Mouse (Mus musculus): ENCODE measurements around the gene Cdc25b.
A peak's percentile ranks its signal among the peaks of the same experiment; 100 is the strongest.

Gene Cdc25b

GRCm38 (mm10) chr2:131186771-131187601, at the start of gene Cdc25b, which contains the start of gene Spef1:
Cdc25b (plus strand) TSS chr2:131186949.
Spef1 (minus strand) TSS chr2:131187282.
- DNase-seq (ENCODE audit: low read depth, low spot score), result peak; percentile 84

DNA sequence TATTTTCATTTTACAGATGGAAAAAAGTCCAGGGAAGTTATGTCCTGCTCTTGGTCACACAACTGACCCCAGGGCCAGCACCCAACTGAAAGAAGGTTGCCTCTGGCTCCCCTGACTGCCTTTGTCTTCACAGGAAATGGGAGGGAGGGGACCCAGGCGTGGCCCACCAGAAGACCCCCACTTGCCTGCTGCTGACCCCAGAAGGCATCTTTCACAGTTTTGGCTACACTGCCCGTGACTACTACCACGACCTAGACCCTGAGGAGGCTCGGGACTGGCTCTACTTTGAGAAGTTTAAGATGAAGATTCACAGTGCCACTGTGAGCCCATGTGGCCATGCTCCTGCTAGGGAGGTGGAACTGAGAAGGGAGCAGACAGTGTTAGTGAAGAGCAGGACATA, 48.5 kb upstream of the Cdc25b start:
- no peak for DNase-seq (ENCODE audit: low read depth, low spot score)

- DNase-seq (ENCODE audit: low read depth, low spot score), result no peak
These were observed 48.0 kb upstream of the Cdc25b start for GRCm38 (mm10) chr2:131138760-131139159.

DNA sequence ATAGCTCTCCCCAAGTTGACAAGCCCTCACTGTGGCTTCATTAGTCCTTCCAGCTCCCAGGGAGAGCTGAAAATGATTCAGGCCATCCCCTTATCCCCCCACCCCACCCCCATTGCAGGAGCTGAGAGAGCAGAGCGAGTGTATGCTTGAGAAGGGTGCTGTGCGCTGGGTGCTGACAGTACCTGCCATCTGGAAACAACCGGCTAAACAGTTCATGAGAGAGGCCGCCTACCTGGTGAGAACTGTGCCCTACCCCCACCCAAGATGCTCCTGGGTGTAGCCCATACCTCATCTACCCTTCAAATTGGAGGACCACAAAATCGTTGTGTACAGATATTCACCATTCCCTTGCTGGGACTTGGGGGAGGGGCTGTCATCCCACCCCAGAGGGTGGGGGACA, 47.5 kb upstream of the Cdc25b start:
- DNase-seq (ENCODE audit: low read depth, low spot score), result no peak

DNA sequence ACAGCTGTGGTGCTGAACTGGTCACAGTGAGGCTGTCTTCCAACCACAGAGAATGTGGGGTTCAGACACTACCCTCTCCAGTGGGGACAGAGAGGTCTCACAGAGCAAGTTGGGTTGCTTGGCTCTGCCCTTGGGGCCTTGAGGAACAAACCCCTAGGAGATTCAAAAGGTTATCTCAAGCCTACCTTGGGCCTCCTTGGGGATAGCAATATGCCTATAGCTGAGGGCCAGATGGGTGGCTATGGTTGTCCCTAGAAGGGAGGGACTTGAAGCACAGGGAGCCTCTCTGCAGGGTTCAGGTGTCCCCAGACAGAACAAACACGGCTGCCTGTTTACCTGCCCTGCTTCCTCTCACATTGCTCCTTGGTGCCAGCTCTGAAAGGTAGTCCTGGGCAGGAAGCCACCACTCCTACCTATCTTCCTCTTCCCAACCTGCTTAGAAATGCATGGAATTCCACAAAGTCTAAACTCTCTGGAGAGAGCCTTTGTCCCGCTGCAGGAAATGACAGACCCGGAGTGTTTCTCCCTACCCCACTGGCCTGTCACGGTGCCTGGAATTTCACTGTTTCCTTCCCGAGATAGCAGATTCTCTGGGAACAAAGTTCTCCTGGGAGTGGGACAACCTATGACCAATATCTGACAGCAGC, 46.7 kb upstream of the Cdc25b start:
- DNase-seq (ENCODE audit: low read depth, low spot score), result no peak

GRCm38 (mm10) chr2:131140533-131140905, 46.2 kb upstream of the Cdc25b start:
- no peak for DNase-seq (ENCODE audit: low read depth, low spot score)

- DNase-seq (ENCODE audit: low read depth, low spot score), result no peak
These were observed 45.3 kb upstream of the Cdc25b start for GRCm38 (mm10) chr2:131141336-131141986.

DNA sequence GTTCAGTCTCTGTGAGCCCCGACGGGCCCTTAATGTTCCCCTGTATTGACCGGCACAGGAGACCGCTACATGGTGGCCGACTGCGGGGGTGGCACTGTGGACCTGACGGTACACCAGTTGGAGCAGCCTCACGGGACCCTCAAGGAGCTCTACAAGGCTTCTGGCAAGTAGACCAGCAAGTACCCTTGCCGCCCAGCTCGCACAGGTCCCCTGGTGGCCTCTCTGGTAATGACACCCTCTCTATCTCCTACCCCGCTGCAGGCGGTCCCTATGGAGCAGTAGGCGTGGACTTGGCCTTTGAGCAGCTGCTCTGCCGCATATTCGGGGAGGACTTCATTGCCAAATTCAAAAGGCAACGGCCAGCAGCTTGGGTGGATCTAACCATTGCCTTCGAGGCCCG, 44.2 kb upstream of the Cdc25b start:
- DNase-seq (ENCODE audit: low read depth, low spot score), result peak; percentile 72

DNA sequence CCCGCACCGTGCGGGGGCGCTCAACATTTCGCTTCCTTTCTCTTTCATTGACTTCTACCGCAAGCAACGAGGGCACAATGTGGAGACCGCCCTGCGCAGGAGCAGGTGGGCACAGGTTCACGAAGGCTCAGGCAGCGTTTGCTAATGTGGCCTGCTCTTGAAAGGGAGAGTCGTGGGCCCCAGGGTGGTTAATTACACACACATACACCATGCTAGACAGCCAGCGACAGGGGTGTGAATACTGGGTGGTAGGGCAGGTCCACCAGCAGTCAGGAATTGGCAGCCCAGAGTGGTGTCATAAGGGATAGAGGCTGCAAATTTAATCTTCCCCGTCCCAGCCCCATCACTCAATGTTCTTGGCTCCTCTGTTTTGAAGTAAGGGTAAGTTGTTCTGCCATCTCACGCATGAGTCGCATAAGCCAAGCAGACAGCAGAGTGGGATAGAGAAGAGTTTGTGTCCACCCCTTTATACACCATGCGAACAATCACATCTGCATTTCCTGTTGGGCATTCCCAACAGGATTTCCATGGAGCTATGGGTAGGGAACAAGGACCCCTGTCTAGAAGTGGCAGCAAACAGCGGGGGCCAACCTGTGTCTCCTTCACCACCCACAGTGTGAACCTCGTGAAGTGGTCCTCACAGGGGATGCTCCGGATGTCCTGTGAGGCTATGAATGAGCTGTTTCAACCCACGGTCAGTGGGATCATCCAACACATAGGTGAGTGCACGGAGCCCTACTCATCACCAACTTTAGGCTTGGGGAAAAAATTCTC, 43.6 kb upstream of the Cdc25b start:
- no peak for DNase-seq (ENCODE audit: low read depth, low spot score)

GRCm38 (mm10) chr2:131145121-131145520, 41.6 kb upstream of the Cdc25b start:
- DNase-seq (ENCODE audit: low read depth, low spot score), result no peak

DNA sequence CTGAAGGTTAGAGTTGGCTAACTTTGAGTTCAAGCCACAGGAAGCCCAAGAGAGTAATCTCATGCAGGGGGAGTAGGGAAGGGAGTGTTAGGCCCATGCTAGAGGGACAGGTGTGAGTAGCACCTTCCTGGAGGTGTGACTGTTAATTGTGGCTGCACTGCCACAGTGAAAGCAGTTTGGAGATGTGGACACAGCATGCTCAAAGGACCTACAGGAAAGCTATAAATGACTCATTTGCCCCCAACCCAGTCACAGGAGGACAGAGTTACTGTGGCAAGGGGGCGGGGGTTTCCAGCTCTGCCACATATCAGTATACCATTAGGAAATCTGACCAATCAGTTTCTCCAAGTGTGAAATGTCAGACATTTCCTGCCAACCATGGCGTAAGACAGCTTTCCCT, 41.2 kb upstream of the Cdc25b start:
- no peak for DNase-seq (ENCODE audit: low read depth, low spot score)

DNA sequence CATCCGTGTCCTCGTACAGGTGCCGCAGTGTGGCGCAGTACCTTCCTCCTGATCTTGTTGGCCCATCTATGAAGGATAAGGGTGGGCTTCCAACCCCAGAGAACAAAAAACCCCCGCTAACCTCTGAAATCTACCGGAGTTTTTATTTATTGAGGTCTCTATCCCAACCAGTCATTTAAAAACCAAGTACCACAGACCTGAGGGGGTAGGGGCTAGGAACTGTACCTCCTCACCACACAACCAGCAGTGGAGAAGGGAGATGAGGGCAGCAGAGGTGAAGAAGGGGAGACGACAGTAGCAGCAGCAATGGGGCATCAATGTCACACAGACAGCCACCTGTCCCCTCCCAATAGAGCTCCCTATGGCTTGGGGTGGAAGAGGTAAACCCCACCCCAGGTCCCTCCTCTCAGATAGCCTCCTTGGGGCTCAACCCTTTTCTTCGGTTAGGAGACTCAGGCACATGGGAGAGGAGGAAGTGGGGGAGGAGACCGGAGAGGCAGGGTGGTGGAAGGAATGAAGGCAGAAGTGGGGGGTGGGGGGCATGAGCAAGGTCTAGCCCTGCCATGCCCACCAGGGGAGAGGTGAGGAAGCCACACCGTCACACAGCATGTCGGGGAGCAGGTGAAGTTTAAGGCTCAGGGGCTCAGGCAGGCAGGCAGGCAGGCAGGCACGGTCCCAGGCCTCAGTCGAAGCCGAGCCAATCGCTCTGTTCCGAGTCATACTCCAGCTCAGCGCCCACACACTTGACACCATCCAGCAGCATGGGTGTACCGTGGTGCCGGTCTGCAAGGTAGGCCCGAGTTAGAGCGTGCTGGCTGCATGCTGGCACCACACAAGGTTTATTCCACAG, 40.3 kb upstream of the Cdc25b start:
- no peak for DNase-seq (ENCODE audit: low read depth, low spot score)

DNA sequence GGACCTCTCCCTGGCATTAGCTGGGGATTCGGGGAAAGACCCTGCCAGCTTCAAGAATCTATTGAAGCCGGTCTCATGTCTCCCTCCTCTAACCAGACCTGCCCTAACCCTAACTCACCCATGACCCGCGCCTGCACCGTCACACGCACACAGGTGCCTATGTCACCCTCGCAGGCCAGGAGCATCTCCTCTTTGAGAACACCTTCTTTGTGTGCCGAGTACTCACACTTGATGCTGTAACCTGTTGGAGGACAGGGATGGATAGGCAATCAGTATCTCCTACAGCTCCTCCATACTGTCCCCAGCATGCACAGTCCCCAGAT, 39.7 kb upstream of the Cdc25b start:
- no peak for DNase-seq (ENCODE audit: low read depth, low spot score)

- DNase-seq (ENCODE audit: low read depth, low spot score), result no peak
These were observed 38.1 kb upstream of the Cdc25b start for GRCm38 (mm10) chr2:131148353-131149253.

- DNase-seq (ENCODE audit: low read depth, low spot score), result no peak
These were observed 37.5 kb upstream of the Cdc25b start for GRCm38 (mm10) chr2:131149254-131149578.

- peak; percentile 68 for DNase-seq (ENCODE audit: low read depth, low spot score)
These were observed 34.5 kb upstream of the Cdc25b start for GRCm38 (mm10) chr2:131152166-131152730.

DNA sequence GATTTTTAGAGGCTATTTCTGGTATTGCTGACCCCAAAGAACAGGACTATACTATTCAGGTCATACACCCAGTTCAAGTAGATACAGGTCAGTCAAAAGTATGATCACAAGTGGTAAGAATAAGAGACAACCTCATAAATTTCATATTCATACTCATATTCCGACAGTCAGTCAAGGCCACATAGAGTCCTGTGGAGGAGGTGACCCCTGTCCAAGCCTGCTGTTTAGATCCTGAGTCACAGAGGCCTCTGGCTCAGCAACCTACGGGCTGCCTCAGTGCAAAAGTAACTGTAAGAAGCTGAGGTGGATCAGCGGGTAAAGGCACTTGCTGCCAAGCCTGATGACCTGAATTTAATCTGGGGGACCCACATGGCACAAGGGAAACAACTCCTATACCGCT, 32.7 kb upstream of the Cdc25b start:
- no peak for DNase-seq (ENCODE audit: low read depth, low spot score)

DNA sequence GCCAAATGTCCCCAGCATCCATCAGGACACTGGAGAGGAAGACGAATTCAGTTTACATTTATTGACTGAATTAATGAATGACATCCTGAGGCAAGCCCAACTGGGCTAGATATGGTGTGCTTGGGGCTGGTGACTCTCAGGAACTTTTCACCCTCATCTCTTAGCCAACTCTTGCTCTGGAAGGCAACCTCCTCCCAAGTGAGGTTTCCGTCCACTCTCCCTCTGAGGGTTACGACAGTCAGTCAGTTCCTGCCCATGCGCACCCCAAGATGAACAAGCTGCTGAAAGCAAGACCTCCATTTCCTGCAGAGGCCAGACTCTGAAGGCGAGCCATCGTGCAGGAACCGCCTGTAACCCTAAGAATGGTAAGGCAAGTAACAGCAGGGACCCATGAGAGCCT, 29.8 kb upstream of the Cdc25b start:
- DNase-seq (ENCODE audit: low read depth, low spot score), result no peak

GRCm38 (mm10) chr2:131159491-131159910, 27.2 kb upstream of the Cdc25b start:
- peak; percentile 69 for DNase-seq (ENCODE audit: low read depth, low spot score)

Data from c-Kit-negative CD71-positive TER-119-positive erythroid progenitor cells, embryonic 14.5 days (primary cell).